Mouse (Mus musculus): ENCODE measurements around the gene Adh5. TPM values are rescaled to one million over a fixed set of nuclear protein-coding genes. Genes with fewer than 3 reads are reported as not detected.
A peak's percentile ranks its signal among the peaks of the same experiment; 100 is the strongest.

The Adh5 gene
- polyA plus RNA-seq, 1 experiment, result 61.8 TPM

DNA sequence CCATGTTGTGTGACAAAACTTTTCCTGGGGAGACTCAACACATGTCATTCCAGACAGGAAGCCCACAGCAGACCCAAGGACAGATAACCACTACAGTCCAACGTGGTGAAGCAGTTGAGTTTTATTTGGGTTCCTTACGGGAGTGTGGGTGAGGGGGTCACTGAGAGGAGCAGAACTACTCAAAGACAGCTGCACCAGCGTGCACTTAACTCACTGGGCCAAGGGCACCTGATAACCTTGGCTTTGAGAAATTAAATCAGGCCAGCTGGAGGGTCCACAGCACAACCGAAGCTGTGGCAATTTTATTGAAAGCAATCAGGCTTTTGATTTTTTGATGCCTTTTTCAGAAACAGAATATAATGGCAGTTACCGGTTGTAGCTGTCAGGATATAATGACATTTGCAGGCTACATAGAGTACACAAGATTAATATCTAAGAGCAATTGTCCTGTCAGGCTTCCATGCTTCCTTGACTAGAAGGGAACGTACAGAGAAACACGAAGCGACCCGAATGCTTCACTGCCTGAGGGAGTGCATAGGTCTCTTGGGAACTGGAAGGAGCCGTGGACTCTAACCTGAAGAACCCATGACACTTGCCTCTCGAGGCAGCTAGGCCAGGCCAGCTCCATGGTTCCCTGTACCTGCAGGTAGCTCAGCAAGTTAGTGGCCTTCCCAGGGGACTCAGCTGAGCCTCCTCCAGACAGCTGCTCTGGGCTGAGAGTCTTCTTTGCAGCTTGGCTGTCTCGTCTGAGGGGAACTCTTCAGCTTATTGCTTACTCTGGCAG lies 5.4 kb downstream of the Adh5 start:
- Histone ChIP-seq H3K4me1 (ENCODE audit: control insufficient read depth, insufficient read depth, low read length) (no peaks in the 10 kb centered on the region), H3K27ac (ENCODE audit: control insufficient read depth, insufficient read depth, low read depth, low read length, poor library complexity) (no peak overlapping the region), H3K4me3 (replicated peaks; ENCODE audit: control insufficient read depth, low read depth, low read length) (no peak overlapping the region)
- TF ChIP-seq CTCF (IDR thresholded peaks at IDR 0.05; ENCODE audit: control insufficient read depth, insufficient read depth, low read length), result no peak
- no peak for TF ChIP-seq POLR2A (IDR thresholded peaks at IDR 0.05; ENCODE audit: borderline replicate concordance, control insufficient read depth, low read depth, low read length)
- 79% methylated on average over 12 of the region's 12 CpGs for WGBS

DNA sequence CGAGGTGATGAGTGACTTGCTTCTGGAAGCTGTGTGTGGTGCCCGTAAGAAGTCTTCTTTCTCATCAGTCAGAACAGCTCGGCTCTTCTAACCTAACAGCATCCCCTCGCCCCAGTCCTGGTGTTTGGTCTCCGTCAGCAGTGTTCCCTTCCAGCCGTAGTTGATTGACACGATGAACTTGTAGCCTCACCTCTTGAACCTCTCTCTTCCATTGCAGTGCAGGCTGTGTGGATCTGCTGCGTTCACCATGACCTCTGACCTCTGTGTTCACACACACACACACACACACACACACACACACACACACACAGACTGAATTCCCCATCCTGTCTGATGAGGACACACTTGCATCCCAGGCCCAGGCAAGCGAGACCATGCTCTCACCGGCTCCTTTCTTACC lies 9.3 kb downstream of the Adh5 start:
- no peak for TF ChIP-seq CTCF (IDR thresholded peaks at IDR 0.05; ENCODE audit: control insufficient read depth, insufficient read depth, low read length)
- no peak for TF ChIP-seq POLR2A (IDR thresholded peaks at IDR 0.05; ENCODE audit: borderline replicate concordance, control insufficient read depth, low read depth, low read length)
- WGBS, result 87% methylated on average over 10 of the region's 10 CpGs
- H3K27ac ChIP-seq (ENCODE audit: control insufficient read depth, insufficient read depth, low read depth, low read length, poor library complexity), result no peak overlapping the region
- no peaks in the 10 kb centered on the region for H3K4me1 ChIP-seq (ENCODE audit: control insufficient read depth, insufficient read depth, low read length)
- H3K4me3 ChIP-seq (replicated peaks; ENCODE audit: control insufficient read depth, low read depth, low read length), result no peak overlapping the region

DNA sequence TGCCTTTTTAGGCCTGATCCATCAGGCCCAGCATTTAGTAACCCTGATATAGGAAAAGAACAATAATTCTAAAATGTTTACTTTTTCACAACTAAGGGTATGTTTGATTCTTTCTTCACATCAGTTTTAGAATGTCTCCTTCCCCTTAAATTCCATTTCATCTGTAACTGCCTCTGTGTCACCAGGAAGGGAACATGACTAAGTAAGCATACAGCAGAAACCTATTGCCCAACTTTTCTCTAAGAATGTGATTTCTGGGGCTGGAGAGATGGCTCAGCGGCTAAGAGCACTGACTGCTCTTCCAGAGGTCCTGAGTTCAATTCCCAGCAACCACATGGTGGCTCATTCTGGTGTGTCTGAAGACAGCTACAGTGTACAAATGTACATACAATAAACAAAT lies 11.3 kb downstream of the Adh5 start:
- Histone ChIP-seq H3K27ac (ENCODE audit: control insufficient read depth, insufficient read depth, low read depth, low read length, poor library complexity) (no peak overlapping the region), H3K4me1 (ENCODE audit: control insufficient read depth, insufficient read depth, low read length) (no peaks in the 10 kb centered on the region), H3K4me3 (replicated peaks; ENCODE audit: control insufficient read depth, low read depth, low read length) (no peak overlapping the region)
- TF ChIP-seq POLR2A (IDR thresholded peaks at IDR 0.05; ENCODE audit: borderline replicate concordance, control insufficient read depth, low read depth, low read length) (no peak), CTCF (IDR thresholded peaks at IDR 0.05; ENCODE audit: control insufficient read depth, insufficient read depth, low read length) (no peak)
- 66% methylated on average over 1 of the region's 1 CpGs for WGBS

DNA sequence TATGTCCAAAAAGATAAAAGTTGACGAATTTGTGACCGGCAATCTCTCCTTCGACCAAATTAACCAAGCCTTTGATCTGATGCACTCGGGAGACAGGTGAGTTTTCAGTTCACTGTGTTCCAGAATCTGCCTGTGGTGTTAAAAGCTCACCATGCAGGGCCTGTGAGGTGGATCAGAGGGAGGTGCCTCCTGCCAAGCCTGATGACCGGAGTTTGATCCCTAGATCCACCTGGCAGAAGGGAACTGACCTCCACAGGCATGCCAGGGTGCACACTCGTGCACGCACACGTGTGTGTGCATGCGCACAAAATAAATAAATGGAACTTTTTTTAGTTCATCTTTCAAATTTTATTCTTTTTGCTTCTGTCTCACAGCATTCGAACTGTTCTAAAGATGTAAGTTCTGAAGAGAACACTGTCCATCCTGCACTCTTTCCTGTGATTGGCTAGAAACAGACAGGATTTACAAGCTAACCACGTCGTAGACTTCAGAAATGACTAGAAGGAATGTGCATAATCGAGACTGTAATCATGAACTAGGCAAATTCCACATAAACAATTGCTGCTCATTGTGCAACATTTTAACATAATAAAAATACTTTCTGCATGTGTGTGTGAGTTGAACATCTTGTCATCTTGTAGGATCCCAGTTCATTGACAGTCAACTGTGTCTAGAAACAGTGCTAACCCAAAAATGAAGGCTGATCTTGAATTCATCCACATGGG lies 12.0 kb downstream of the Adh5 start:
- WGBS, result 89% methylated on average over 13 of the region's 13 CpGs
- Histone ChIP-seq H3K27ac (ENCODE audit: control insufficient read depth, insufficient read depth, low read depth, low read length, poor library complexity) (no peak overlapping the region), H3K4me1 (ENCODE audit: control insufficient read depth, insufficient read depth, low read length) (no peaks in the 10 kb centered on the region), H3K4me3 (replicated peaks; ENCODE audit: control insufficient read depth, low read depth, low read length) (no peak overlapping the region)
- TF ChIP-seq POLR2A (IDR thresholded peaks at IDR 0.05; ENCODE audit: borderline replicate concordance, control insufficient read depth, low read depth, low read length) (no peak), CTCF (IDR thresholded peaks at IDR 0.05; ENCODE audit: control insufficient read depth, insufficient read depth, low read length) (no peak)

DNA sequence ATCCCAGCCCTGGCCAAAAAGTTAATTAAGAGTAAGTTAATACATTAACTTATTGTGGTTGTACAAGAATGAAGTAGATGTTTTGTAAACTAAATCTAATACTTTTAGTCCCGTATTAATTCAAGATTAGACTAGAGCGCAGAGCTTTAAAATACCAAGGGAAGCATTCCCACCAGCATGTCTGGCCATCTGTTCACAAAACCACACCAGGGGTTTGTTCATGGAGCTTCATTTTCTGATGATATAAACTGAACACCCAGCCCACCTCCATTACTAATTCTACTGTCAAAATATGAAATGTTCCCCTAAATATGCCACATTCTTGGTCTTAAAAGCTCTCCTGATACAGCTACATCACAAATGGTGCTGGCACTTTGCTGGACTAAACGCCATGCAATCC lies 15.5 kb downstream of the Adh5 start:
- 93% methylated on average over 3 of the region's 3 CpGs for WGBS
- Histone ChIP-seq H3K27ac (ENCODE audit: control insufficient read depth, insufficient read depth, low read depth, low read length, poor library complexity) (no peak overlapping the region), H3K4me3 (replicated peaks; ENCODE audit: control insufficient read depth, low read depth, low read length) (no peak overlapping the region), H3K4me1 (ENCODE audit: control insufficient read depth, insufficient read depth, low read length) (peaks cover 2% of the 10 kb centered on the region)
- TF ChIP-seq CTCF (IDR thresholded peaks at IDR 0.05; ENCODE audit: control insufficient read depth, insufficient read depth, low read length) (no peak), POLR2A (IDR thresholded peaks at IDR 0.05; ENCODE audit: borderline replicate concordance, control insufficient read depth, low read depth, low read length) (no peak)

- Histone ChIP-seq H3K4me1 (ENCODE audit: control insufficient read depth, insufficient read depth, low read length) (peaks cover 2% of the 10 kb centered on the region), H3K4me3 (replicated peaks; ENCODE audit: control insufficient read depth, low read depth, low read length) (no peak overlapping the region), H3K27ac (ENCODE audit: control insufficient read depth, insufficient read depth, low read depth, low read length, poor library complexity) (no peak overlapping the region)
- 90% methylated on average over 13 of the region's 13 CpGs for WGBS
- TF ChIP-seq POLR2A (IDR thresholded peaks at IDR 0.05; ENCODE audit: borderline replicate concordance, control insufficient read depth, low read depth, low read length), result no peak
- TF ChIP-seq CTCF (IDR thresholded peaks at IDR 0.05; ENCODE audit: control insufficient read depth, insufficient read depth, low read length), result no peak
Observed at GRCm38 (mm10) chr3:138460260-138460659, 17.4 kb downstream of the Adh5 start.

DNA sequence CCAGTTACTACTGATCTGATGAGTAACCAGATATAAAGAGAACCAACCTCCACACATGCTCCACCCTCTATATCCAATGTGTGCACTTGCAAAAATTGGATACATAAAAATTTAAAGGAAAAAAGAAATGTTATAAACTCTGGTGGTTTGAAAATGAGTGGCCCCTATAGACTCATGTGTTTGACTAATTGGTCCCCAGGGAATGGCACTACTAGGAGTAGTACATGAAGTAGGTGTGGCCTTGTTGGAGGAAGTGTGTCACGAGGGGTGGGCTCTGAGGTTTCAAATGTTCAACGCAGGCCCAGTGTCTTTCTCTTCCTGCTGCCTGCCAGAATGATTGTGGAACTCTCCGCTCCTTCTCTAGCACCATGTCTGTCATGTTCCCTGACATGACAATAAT lies 18.9 kb downstream of the Adh5 start:
- TF ChIP-seq POLR2A (IDR thresholded peaks at IDR 0.05; ENCODE audit: borderline replicate concordance, control insufficient read depth, low read depth, low read length), result no peak
- TF ChIP-seq CTCF (IDR thresholded peaks at IDR 0.05; ENCODE audit: control insufficient read depth, insufficient read depth, low read length), result no peak
- 76% methylated on average over 3 of the region's 3 CpGs for WGBS
- no peak overlapping the region for H3K27ac ChIP-seq (ENCODE audit: control insufficient read depth, insufficient read depth, low read depth, low read length, poor library complexity)

DNA sequence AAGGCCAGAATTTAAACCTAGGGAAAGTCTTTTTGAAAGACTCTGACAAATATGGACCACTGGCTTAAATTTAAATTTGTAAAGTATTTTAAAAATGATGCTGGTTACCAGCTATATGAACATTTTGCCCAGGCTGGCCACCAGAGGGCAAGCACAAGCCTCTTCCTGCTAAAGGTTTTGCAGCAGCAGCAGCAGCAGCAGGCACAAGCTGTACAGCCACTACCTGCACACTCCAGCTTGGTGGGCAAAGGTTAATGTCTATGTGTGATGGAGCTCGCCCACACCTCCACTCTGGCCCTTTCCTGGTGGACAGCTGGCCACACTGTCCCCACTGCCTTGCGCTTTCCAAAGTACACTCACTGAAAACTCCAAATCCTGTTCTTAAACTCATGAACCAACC lies 20.2 kb downstream of the Adh5 start:
- no peak overlapping the region for H3K4me3 ChIP-seq (replicated peaks; ENCODE audit: control insufficient read depth, low read depth, low read length)
- WGBS, result 78% methylated on average over 2 of the region's 2 CpGs
- TF ChIP-seq POLR2A (IDR thresholded peaks at IDR 0.05; ENCODE audit: borderline replicate concordance, control insufficient read depth, low read depth, low read length), result no peak
- TF ChIP-seq CTCF (IDR thresholded peaks at IDR 0.05; ENCODE audit: control insufficient read depth, insufficient read depth, low read length), result peak; percentile 59
- peaks cover 2% of the 10 kb centered on the region for H3K4me1 ChIP-seq (ENCODE audit: control insufficient read depth, insufficient read depth, low read length)
- H3K27ac ChIP-seq (ENCODE audit: control insufficient read depth, insufficient read depth, low read depth, low read length, poor library complexity), result no peak overlapping the region

More for the DNA sequence above, 18.9 kb downstream of the Adh5 start:
- H3K4me1 ChIP-seq (ENCODE audit: control insufficient read depth, insufficient read depth, low read length), result peaks cover 2% of the 10 kb centered on the region
- H3K4me3 ChIP-seq (replicated peaks; ENCODE audit: control insufficient read depth, low read depth, low read length), result no peak overlapping the region
